Mouse (Mus musculus) CH12.LX (cell line): ENCODE results near the gene Hopx. TPM values are rescaled to one million over a fixed set of nuclear protein-coding genes. Genes with fewer than 3 reads are reported as not detected.

ENCODE experiments used
- DNase-seq: peaks from one replicate; pipeline ENCODE4 v3.0.0-alpha.2; 2013; ENCODE audit errors: extremely low read depth
- H3K27ac ChIP-seq: 2 replicates; pipeline ENCODE4 v1.5.1; 2012; ENCODE audit warnings: low read depth, mild to moderate bottlenecking, control low read depth, moderate library complexity; ENCODE audit not compliant: insufficient read depth
- H3K27me3 ChIP-seq: replicated peaks from 2 replicates; pipeline ENCODE3; 2012; ENCODE audit warnings: inconsistent platforms
- H3K36me3 ChIP-seq, 2 experiments: replicated peaks in 1 of 2; 2 replicates each; pipeline versions ENCODE3 to v1.6.1; 2012; ENCODE audit warnings: inconsistent platforms in 1 of 2, low read length in 1 of 2, mild to moderate bottlenecking in 1 of 2, mixed read lengths in 1 of 2, moderate library complexity in 1 of 2; ENCODE audit not compliant: control insufficient read depth in 1 of 2, insufficient read depth in 1 of 2
- H3K4me1 ChIP-seq, 2 experiments: 2 replicates each; pipeline ENCODE4 v1.6.1; 2012; ENCODE audit warnings: inconsistent platforms in 1 of 2, moderate library complexity in 1 of 2; ENCODE audit not compliant: insufficient read depth in 2 of 2, control insufficient read depth in 1 of 2
- H3K4me2 ChIP-seq: 2 replicates; pipeline ENCODE4 v1.6.1; 2012; ENCODE audit warnings: low read depth, mild to moderate bottlenecking, control low read depth; ENCODE audit not compliant: poor library complexity, insufficient read depth, severe bottlenecking
- H3K4me3 ChIP-seq, 3 experiments: fragments of 150-350 bp in 1 of 3; sonication (generic) in 1 of 3; replicated peaks in 1 of 3; 2 replicates each; pipeline versions ENCODE3 to v1.5.1; 2011 to 2012; ENCODE audit warnings: low read depth in 2 of 3, low read length in 2 of 3, mild to moderate bottlenecking in 2 of 3, moderate library complexity in 2 of 3, control low read depth in 1 of 3, improper control_type of control experiment in 1 of 3, inconsistent platforms in 1 of 3, mixed read lengths in 1 of 3; ENCODE audit not compliant: poor library complexity in 1 of 3
- H3K79me2 ChIP-seq: replicated peaks from 2 replicates; pipeline ENCODE4 v1.6.1; 2012; ENCODE audit warnings: mild to moderate bottlenecking, moderate library complexity; ENCODE audit not compliant: control insufficient read depth, poor library complexity, insufficient read depth, severe bottlenecking; ENCODE audit errors: extremely low read depth
- H3K9ac ChIP-seq: 2 replicates; pipeline ENCODE4 v1.6.1; 2012; ENCODE audit warnings: low read depth, mild to moderate bottlenecking, control low read depth, moderate library complexity; ENCODE audit not compliant: insufficient read depth
- H3K9me3 ChIP-seq: replicated peaks from 2 replicates; pipeline ENCODE3; 2012; ENCODE audit warnings: low read length, inconsistent platforms, mixed read lengths
- BHLHE40 ChIP-seq: IDR thresholded peaks from 2 replicates; pipeline ENCODE4 v1.6.1; 2011; ENCODE audit warnings: mild to moderate bottlenecking, low read depth, low read length, improper control_type of control experiment
- CHD1 ChIP-seq: IDR thresholded peaks from 2 replicates; pipeline ENCODE4 v1.6.1; 2012; ENCODE audit warnings: low read depth, low read length, improper control_type of control experiment, inconsistent platforms
- CHD2 ChIP-seq: IDR thresholded peaks from 2 replicates; pipeline ENCODE4 v1.6.1; 2011; ENCODE audit warnings: low read length, improper control_type of control experiment
- CTCF ChIP-seq, 2 experiments: IDR thresholded peaks in 1 of 2; conservative IDR thresholded peaks in 1 of 2; 2 replicates each; pipeline ENCODE4 v1.5.1; 2011 to 2012; ENCODE audit warnings: low read depth in 2 of 2, low read length in 2 of 2, improper control_type of control experiment in 1 of 2, inconsistent platforms in 1 of 2, mild to moderate bottlenecking in 1 of 2, moderate library complexity in 1 of 2
- ELF1 ChIP-seq: IDR thresholded peaks from 2 replicates; pipeline ENCODE4 v1.6.1; 2014; ENCODE audit warnings: low read depth, mild to moderate bottlenecking, inconsistent platforms, low read length, improper control_type of control experiment
- EP300 ChIP-seq: IDR thresholded peaks from 2 replicates; pipeline ENCODE4 v1.6.1; 2011; ENCODE audit warnings: low read length, improper control_type of control experiment
- GABPA ChIP-seq: IDR thresholded peaks from 2 replicates; pipeline ENCODE4 v1.6.1; 2012; ENCODE audit warnings: low read depth, low read length, improper control_type of control experiment, inconsistent platforms; ENCODE audit not compliant: insufficient replicate concordance
- JUN ChIP-seq: IDR thresholded peaks from 2 replicates; pipeline ENCODE4 v1.6.1; 2011; ENCODE audit warnings: low read depth, mild to moderate bottlenecking, low read length, improper control_type of control experiment, moderate library complexity; ENCODE audit not compliant: insufficient read depth
- MAFK ChIP-seq: IDR thresholded peaks from 2 replicates; pipeline ENCODE4 v1.6.1; 2011; ENCODE audit warnings: low read length, improper control_type of control experiment; ENCODE audit not compliant: insufficient replicate concordance
- MAX ChIP-seq: IDR thresholded peaks from 2 replicates; pipeline ENCODE4 v1.6.1; 2011; ENCODE audit warnings: low read length, improper control_type of control experiment
- MAZ ChIP-seq: IDR thresholded peaks from 2 replicates; pipeline ENCODE4 v1.6.1; 2012; ENCODE audit warnings: low read depth, mild to moderate bottlenecking, inconsistent platforms, low read length, improper control_type of control experiment, moderate library complexity
- MEF2A ChIP-seq: IDR thresholded peaks from 2 replicates; pipeline ENCODE4 v1.6.1; 2014; ENCODE audit warnings: low read depth, mild to moderate bottlenecking, inconsistent platforms, low read length, improper control_type of control experiment, borderline replicate concordance
- MXI1 ChIP-seq: IDR thresholded peaks from 2 replicates; pipeline ENCODE4 v1.6.1; 2011; ENCODE audit warnings: mild to moderate bottlenecking, low read depth, low read length, improper control_type of control experiment
- PAX5 ChIP-seq: IDR thresholded peaks from 2 replicates; pipeline ENCODE4 v1.6.1; 2012; ENCODE audit warnings: low read length, inconsistent platforms, mixed read lengths
- POLR2A ChIP-seq: IDR thresholded peaks from 2 replicates; pipeline ENCODE4 v1.6.1; 2011; ENCODE audit warnings: low read depth, mild to moderate bottlenecking, improper control_type of control experiment, low read length
- POLR2AphosphoS2 ChIP-seq: IDR thresholded peaks from 2 replicates; pipeline ENCODE4 v1.6.1; 2011; ENCODE audit warnings: low read depth, low read length, improper control_type of control experiment
- RAD21 ChIP-seq: IDR thresholded peaks from 2 replicates; pipeline ENCODE4 v1.6.1; 2011; ENCODE audit warnings: low read depth, mild to moderate bottlenecking, low read length, improper control_type of control experiment, moderate library complexity
- RCOR1 ChIP-seq: conservative IDR thresholded peaks from 2 replicates; pipeline ENCODE4 v1.6.1; 2012; ENCODE audit warnings: low read depth, mild to moderate bottlenecking, inconsistent platforms, low read length, improper control_type of control experiment
- SMC3 ChIP-seq: IDR thresholded peaks from 2 replicates; pipeline ENCODE4 v1.6.1; 2011; ENCODE audit warnings: low read depth, low read length, improper control_type of control experiment
- TBP ChIP-seq: conservative IDR thresholded peaks from 2 replicates; pipeline ENCODE4 v1.6.1; 2011; ENCODE audit warnings: low read depth, low read length, improper control_type of control experiment
- UBTF ChIP-seq: IDR thresholded peaks from 2 replicates; pipeline ENCODE4 v1.6.1; 2012; ENCODE audit warnings: low read depth, mild to moderate bottlenecking, inconsistent platforms, low read length, improper control_type of control experiment, moderate library complexity
- USF2 ChIP-seq: conservative IDR thresholded peaks from 2 replicates; pipeline ENCODE4 v1.6.1; 2011; ENCODE audit warnings: low read depth, low read length, improper control_type of control experiment
- ZC3H11A ChIP-seq: IDR thresholded peaks from 2 replicates; pipeline ENCODE4 v1.6.1; 2012; ENCODE audit warnings: low read depth, mild to moderate bottlenecking, inconsistent platforms, low read length, improper control_type of control experiment
- ZKSCAN1 ChIP-seq: IDR thresholded peaks from 2 replicates; pipeline ENCODE4 v1.6.1; 2012; ENCODE audit warnings: low read depth, inconsistent platforms, low read length, improper control_type of control experiment, borderline replicate concordance
- ZNF384 ChIP-seq: IDR thresholded peaks from 2 replicates; pipeline ENCODE4 v1.6.1; 2012; ENCODE audit warnings: low read depth, low read length, improper control_type of control experiment, inconsistent platforms
- dilution Hi-C: fragments of 300-500 bp; cut with MboI; formaldehyde crosslinking; loops from 2 replicates; pipeline ENCODE4 v1.14.3; 2020; ENCODE audit warnings: low sequenced_read_pairs; ENCODE audit not compliant: extremely low pct_unique_long_range_greater_than_20kb, extremely low pct_ligation_motif_present
- in situ Hi-C: fragments of 300-500 bp; cut with MboI; formaldehyde crosslinking; loops from 3 replicates; pipeline ENCODE4 v1.14.3; 2019; ENCODE audit warnings: low sequenced_read_pairs, low pct_ligation_motif_present, low pct_unique_long_range_greater_than_20kb, mixed read lengths
- polyA plus RNA-seq: library from polyadenylated mRNA; unstranded; fragments of >175 nt; gene quantifications from 2 replicates; pipeline ENCODE4 v1.2.1, GENCODE M21; 2012; ENCODE audit warnings: low read depth; ENCODE audit not compliant: insufficient read length
- total RNA-seq, 2 experiments: library from RNA; depleted of rRNA; stranded (reverse); fragments of 300-350 nt in 1 of 2; fragments of >200 nt in 1 of 2; gene quantifications; 2 replicates each; pipeline ENCODE4 v1.2.3; 2012 to 2014

The Hopx gene
- total and polyA plus RNA-seq, 3 experiments, result 15.1 to 26.4 (median 20.0) TPM

GRCm38 (mm10) chr5:77082735-77083134 is 32.2 kb downstream of the Hopx start:
- H3K9me3 ChIP-seq, result no peaks in the 10 kb centered on the region
- peaks cover 0 to 10% of the 10 kb centered on the region in 2 experiments for H3K36me3 ChIP-seq
- TF ChIP-seq EP300 (no peak), ELF1 (no peak), MAZ (no peak), USF2 (no peak), CTCF (conservative IDR thresholded peaks at IDR 0.05 in 1 of 2, IDR thresholded peaks at IDR 0.05 in 1 of 2; ENCODE audit: low read depth in 2 of 2, low read length in 2 of 2) (no peak), MAFK (no peak), TBP (no peak), ZC3H11A (no peak), MAX (no peak), CHD2 (no peak), JUN (no peak), RCOR1 (no peak), UBTF (no peak), ZKSCAN1 (no peak), GABPA (no peak), PAX5 (no peak), POLR2A (no peak)
- in situ Hi-C loops, result no loop called here
- dilution Hi-C loops, result no loop called here
- no peak overlapping the region for H3K4me2 ChIP-seq
- H3K9ac ChIP-seq, result no peak overlapping the region
- H3K27me3 ChIP-seq, result no peaks in the 10 kb centered on the region
- H3K4me3 ChIP-seq, result no peak overlapping the region
- H3K79me2 ChIP-seq, result no peaks in the 10 kb centered on the region
- no peak for DNase-seq
- no peak overlapping the region for H3K27ac ChIP-seq
- H3K4me1 ChIP-seq, result no peaks in the 10 kb centered on the region

GRCm38 (mm10) chr5:77080761-77081160 is 34.2 kb downstream of the Hopx start:
- Histone ChIP-seq H3K4me1 (no peaks in the 10 kb centered on the region), H3K9ac (no peak overlapping the region), H3K36me3 (no peaks in the 10 kb centered on the region), H3K9me3 (no peaks in the 10 kb centered on the region), H3K27me3 (no peaks in the 10 kb centered on the region), H3K4me3 (no peak overlapping the region), H3K4me2 (no peak overlapping the region), H3K79me2 (no peaks in the 10 kb centered on the region), H3K27ac (no peak overlapping the region)
- dilution Hi-C loops, result no loop called here
- in situ Hi-C loops, result no loop called here
- TF ChIP-seq MEF2A, result no peak
- TF ChIP-seq CTCF (conservative IDR thresholded peaks at IDR 0.05 in 1 of 2, IDR thresholded peaks at IDR 0.05 in 1 of 2; ENCODE audit: low read depth in 2 of 2, low read length in 2 of 2), result no peak
- no peak for TF ChIP-seq PAX5
- no peak for TF ChIP-seq RAD21
- TF ChIP-seq CHD1, result no peak
- no peak for TF ChIP-seq ZNF384
- no peak for TF ChIP-seq MAZ
- no peak for TF ChIP-seq UBTF
- no peak for TF ChIP-seq JUN
- TF ChIP-seq BHLHE40, result no peak
- TF ChIP-seq RCOR1, result no peak
- no peak for TF ChIP-seq MAFK
- no peak for TF ChIP-seq CHD2
- TF ChIP-seq MXI1, result no peak
- no peak for TF ChIP-seq SMC3
- no peak for TF ChIP-seq GABPA
- TF ChIP-seq USF2, result no peak
- TF ChIP-seq TBP, result no peak
- no peak for TF ChIP-seq MAX
- TF ChIP-seq POLR2AphosphoS2, result no peak
- DNase-seq, result no peak
